Mouse (Mus musculus): ENCODE data around the gene Csf1.

Csf1 gene

GRCm38 (mm10) chr3:107783315-107783714 is 23.0 kb upstream of the Csf1 start:
- DNase-seq (ENCODE audit: inconsistent age in 2 of 2, low spot score in 1 of 2): no peak

GRCm38 (mm10) chr3:107781304-107781703 is 21.0 kb upstream of the Csf1 start:
- DNase-seq (ENCODE audit: inconsistent age in 2 of 2, low spot score in 1 of 2): no peak

GRCm38 (mm10) chr3:107778016-107778415 is 17.7 kb upstream of the Csf1 start:
- DNase-seq (ENCODE audit: inconsistent age in 2 of 2, low spot score in 1 of 2): no peak

GRCm38 (mm10) chr3:107776295-107776694 is 16.0 kb upstream of the Csf1 start:
- DNase-seq (ENCODE audit: inconsistent age in 2 of 2, low spot score in 1 of 2): no peak

GRCm38 (mm10) chr3:107775736-107776135 is 15.5 kb upstream of the Csf1 start:
- no peak for DNase-seq (ENCODE audit: inconsistent age in 2 of 2, low spot score in 1 of 2)

GRCm38 (mm10) chr3:107775056-107775455 is 14.8 kb upstream of the Csf1 start:
- DNase-seq (ENCODE audit: inconsistent age in 2 of 2, low spot score in 1 of 2): no peak

GRCm38 (mm10) chr3:107772860-107773259 is 12.6 kb upstream of the Csf1 start:
- DNase-seq (ENCODE audit: inconsistent age in 2 of 2, low spot score in 1 of 2): peak; percentile 58 to 75

- no peak for DNase-seq (ENCODE audit: inconsistent age in 2 of 2, low spot score in 1 of 2)
These were observed 9.4 kb upstream of the Csf1 start for GRCm38 (mm10) chr3:107769692-107770091.

- DNase-seq (ENCODE audit: inconsistent age in 2 of 2, low spot score in 1 of 2): no peak
These were observed 8.1 kb upstream of the Csf1 start for GRCm38 (mm10) chr3:107768104-107768989.

- no peak for DNase-seq (ENCODE audit: inconsistent age in 2 of 2, low spot score in 1 of 2)
These were observed 6.5 kb upstream of the Csf1 start for GRCm38 (mm10) chr3:107766804-107767203.

GRCm38 (mm10) chr3:107765979-107766378 is 5.7 kb upstream of the Csf1 start:
- no peak for DNase-seq (ENCODE audit: inconsistent age in 2 of 2, low spot score in 1 of 2)

- no peak for DNase-seq (ENCODE audit: inconsistent age in 2 of 2, low spot score in 1 of 2)
These were observed 3.3 kb upstream of the Csf1 start for GRCm38 (mm10) chr3:107763552-107763951.

GRCm38 (mm10) chr3:107761446-107761845 is 1.2 kb upstream of the Csf1 start:
- no peak for DNase-seq (ENCODE audit: inconsistent age in 2 of 2, low spot score in 1 of 2)

GRCm38 (mm10) chr3:107760771-107761170 is 502 bp upstream of the Csf1 start:
- DNase-seq (ENCODE audit: inconsistent age in 2 of 2, low spot score in 1 of 2): no peak

- DNase-seq (ENCODE audit: inconsistent age in 2 of 2, low spot score in 1 of 2): peak in 1 of 2 experiments; percentile 28
These were observed 1.6 kb downstream of the Csf1 start for GRCm38 (mm10) chr3:107758638-107759037.

- DNase-seq (ENCODE audit: inconsistent age in 2 of 2, low spot score in 1 of 2): no peak
These were observed 2.1 kb downstream of the Csf1 start for GRCm38 (mm10) chr3:107758176-107758575.

- peak; percentile 31 to 73 for DNase-seq (ENCODE audit: inconsistent age in 2 of 2, low spot score in 1 of 2)
These were observed 2.7 kb downstream of the Csf1 start for GRCm38 (mm10) chr3:107757365-107758129.

GRCm38 (mm10) chr3:107756481-107756866 is 3.8 kb downstream of the Csf1 start:
- DNase-seq (ENCODE audit: inconsistent age in 2 of 2, low spot score in 1 of 2): no peak

GRCm38 (mm10) chr3:107755702-107756480 is 4.4 kb downstream of the Csf1 start:
- DNase-seq (ENCODE audit: inconsistent age in 2 of 2, low spot score in 1 of 2): no peak

GRCm38 (mm10) chr3:107754632-107755031 is 5.6 kb downstream of the Csf1 start:
- peak; percentile 54 to 87 for DNase-seq (ENCODE audit: inconsistent age in 2 of 2, low spot score in 1 of 2)

- DNase-seq (ENCODE audit: inconsistent age in 2 of 2, low spot score in 1 of 2): no peak
These were observed 8.7 kb downstream of the Csf1 start for GRCm38 (mm10) chr3:107751607-107752006.
